Mouse (Mus musculus) left cerebral cortex, postnatal 25 days (tissue): Measurements from ENCODE around the gene Hap1. TPM values are rescaled to one million over a fixed set of nuclear protein-coding genes. Genes with fewer than 3 reads are reported as not detected.

Experiments used
- DNase-seq, 2 experiments: peaks; one replicate each; pipeline ENCODE4 v3.0.0; 2022; ENCODE audit warnings: low spot score in 2 of 2, mixed read lengths in 1 of 2
- intact Hi-C: fragments of 180-260 bp; cut with DNase I; formaldehyde crosslinking; loops from one replicate; pipeline ENCODE4 v1.15.1; 2025
- total RNA-seq, 2 experiments: library from RNA; stranded (reverse); gene quantifications; 2 replicates each; pipeline ENCODE4 v1.2.3; 2021

Hap1 gene
- total RNA-seq, 2 experiments from 2014 or later: 136 to 160 TPM

DNA sequence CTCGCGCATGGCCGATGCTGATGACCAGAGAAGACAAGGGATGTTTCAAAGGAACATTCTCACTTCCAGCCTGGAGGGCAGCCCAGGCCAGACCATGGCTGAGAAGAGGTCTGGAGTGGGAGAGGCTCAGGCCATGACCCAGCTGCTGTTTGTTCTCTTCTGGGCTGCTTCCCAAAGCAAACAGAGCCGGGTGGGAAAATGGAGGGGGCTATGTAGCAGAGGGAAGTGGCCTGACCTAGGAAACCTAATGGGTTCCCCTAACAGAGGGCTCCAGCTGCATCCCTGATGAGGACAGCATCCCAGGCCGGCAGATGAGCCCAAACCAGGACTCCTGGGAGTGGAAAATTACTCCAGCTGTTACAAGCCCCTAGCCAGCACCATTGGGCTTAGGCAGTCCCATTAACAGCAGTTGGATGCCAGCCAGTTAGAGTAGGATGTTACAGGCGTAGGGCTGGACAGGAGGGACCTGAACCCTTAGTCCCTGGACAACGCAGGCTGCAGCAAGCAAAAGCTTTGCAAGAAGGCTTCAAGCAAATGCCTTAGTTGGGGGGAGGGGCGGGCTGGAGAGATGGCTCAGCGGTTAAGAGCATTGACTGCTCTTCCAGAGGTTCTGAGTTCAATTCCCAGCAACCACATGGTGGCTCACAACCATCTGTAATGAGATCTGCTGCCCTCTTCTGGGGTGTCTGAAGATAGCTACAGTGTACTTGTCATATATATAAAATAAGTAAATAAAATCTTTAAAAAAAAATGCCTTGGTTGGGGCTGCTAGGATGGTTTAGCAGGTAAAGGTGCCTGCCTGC, 35.4 kb upstream of the Hap1 start:
- intact Hi-C loops: no loop called here

DNA sequence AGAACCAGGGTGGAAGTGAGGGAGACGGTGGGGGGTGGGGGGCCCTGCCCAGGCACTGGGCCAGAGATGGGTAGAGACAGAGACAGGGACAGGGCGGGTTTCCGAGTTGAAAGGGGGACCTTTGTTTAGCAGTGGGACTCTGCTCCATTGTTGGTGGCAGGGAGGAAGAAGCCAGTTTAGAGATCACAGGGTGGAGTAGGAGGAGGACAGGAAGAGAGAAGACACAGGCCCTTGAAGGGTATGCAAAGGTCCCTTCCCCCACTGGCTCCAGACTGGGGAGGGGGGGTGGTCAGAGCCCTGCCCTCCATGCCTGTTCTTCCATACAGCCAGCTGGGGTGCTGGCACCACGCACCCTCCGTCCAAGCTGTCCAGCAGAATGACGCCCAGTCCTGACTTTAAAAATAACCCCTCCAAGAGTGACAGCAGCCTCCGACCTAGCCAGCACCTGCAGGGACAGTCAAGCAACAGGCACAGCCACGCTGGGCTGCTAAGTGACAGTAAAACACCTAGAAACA, 34.1 kb upstream of the Hap1 start:
- DNase-seq: no peak
- intact Hi-C loops: no loop called here

More for the DNA sequence above, 35.4 kb upstream of the Hap1 start:
- peak in 1 of 2 experiments; percentile 47 for DNase-seq

DNA sequence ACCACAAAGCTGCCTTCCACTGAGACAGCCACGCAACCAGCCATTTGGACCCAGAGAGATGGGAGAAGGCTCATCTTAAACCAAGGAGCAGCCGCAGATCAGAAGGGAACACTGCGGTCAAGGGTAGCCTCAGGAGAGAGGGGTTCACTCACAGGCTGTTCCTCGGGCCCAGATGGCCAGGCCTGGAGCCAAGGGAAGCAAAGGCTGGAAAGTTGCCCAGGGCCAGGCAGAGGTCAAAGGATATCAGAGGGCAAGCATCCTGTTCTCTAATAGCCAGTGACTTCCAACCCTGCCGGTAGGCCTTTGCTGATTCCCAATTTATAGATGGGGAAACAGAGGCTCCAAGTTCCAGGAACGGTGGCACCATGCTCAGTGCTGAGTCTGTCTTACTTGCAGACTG, 32.7 kb upstream of the Hap1 start:
- intact Hi-C loops: no loop called here
- no peak for DNase-seq

DNA sequence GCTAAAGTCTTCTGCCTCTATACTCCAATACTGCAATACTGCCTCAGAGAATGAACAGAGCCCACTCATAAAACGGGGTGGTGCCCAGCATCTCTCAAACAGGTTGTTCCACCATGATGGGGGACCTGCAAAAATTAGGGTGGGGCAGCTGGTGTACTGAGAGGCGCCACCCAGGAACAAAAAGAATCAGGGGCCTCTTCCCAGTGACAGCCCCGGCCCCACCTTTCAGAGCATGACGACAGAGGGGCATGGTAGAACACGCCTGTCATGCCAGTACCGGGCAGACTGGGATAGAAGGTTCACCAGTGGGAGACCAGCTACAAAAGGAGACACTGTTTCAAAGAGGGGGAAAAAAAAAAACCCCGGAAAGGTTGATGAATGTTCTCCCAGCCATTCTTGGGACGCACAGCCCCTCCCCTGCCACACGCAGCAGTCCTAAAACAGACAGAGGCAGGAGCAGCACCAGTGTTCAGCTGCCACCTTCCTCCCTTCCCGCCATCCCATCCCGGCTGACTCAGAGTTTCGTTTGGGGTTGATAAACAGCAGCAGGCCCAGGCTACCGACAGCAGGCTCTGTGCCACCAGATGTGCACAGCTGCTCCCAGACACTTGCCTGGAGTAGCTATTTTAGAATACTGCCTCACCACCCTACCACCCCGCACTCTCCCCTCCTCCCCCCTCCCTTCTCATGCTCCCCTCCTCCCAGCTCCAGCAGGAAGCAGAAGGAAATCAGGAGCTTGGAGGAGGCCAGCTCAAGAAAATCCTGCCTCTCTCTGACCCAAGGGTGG, 31.9 kb upstream of the Hap1 start:
- peak in 1 of 2 experiments; percentile 59 for DNase-seq
- intact Hi-C loops: no loop called here

DNA sequence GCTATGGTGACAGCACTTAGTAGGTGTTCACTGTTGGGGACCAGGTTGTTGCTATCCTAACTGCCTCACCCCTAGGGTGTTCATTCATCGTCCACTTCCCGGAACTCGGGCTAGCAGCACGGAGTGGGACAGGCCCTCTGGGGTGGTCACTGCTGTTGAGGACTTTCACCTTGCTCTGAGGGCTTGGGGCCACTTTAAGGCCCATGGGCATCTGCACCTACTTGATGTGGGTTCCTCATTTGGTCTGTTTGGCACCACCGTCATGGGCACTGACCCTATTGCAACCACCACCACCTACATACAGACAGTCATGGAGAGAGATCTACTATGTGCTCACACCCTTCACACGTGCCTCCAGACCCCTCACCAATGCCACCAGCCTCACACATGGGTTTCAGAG, 31.2 kb upstream of the Hap1 start:
- intact Hi-C loops: no loop called here
- DNase-seq: no peak

DNA sequence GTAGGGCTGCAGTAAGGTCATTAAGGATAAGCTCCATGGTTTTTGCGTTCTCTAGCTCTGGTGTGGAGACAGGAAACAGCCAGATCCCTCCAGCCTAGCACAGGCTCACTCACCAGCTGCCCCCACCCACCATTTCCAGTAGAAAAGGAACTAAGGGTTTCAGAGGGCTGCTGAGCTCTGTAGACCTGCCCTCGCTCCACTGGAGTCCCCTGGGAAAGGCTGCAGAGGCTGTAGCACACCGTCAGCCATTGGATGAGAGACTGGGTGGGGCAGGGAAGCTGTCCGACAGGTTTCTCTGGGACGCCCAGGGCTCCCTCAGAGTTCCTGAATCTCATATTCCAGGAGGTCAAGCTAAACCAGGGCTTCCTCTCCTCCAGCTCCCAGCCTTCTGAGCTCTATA, 30.7 kb upstream of the Hap1 start:
- intact Hi-C loops: no loop called here
- DNase-seq: no peak

DNA sequence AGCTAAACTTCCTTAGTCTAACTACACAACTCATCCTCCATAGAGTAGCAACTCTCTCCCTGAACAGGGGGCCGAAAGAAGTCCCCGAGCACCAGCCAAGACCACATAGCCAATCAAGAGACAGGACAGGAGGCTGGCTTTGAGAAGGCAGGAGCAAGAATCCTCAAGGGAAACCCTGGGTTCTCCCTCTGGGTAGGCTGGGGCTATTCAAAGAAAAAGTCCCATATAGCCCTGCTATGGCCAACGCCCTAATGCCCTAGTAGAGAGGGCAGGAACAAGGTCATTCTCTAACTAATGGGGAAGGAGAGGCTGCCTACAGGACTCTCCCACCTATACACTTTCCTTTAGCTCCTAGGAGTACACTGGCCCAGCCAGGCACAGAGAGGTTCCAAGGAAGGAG, 29.1 kb upstream of the Hap1 start:
- intact Hi-C loops: no loop called here
- no peak for DNase-seq

DNA sequence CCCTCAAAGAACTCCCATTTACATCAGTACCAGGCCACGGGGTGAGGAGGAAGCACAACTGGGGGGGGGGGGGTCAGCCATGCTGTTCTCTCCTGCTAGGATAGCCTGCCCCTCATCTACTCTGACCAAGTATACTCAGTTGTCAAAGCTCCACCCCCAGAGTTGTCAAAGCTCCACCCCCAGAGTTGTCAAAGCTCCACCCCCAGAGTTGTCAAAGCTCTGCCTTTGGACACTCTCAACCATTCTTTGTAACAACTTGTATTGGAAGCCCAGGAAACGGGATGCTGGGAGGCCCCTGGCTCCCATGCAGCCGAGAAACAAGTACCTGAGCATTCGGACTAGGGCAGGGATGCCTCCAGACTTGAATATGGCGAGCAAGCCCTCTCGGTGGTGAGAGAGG, 26.8 kb upstream of the Hap1 start:
- no peak for DNase-seq
- intact Hi-C loops: no loop called here

DNA sequence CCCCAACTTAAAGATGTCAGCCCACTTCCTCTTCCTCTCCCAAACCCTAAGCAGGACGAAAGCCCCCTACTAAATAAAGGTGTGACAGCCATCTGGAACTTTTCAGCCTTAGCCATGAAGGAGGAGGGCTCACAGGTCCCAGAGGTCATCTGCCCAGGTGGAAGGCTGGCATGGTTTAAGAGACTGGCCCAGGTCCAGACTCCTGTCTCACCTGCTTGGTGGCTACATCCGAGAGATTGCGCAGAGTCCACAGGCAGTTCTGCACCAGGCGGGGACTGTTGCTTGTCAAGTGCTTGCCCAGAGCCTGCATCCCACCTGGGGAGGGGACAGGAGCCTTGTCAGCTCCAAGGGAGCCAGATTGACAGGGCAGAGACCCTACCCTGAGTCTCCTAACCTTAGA, 23.4 kb upstream of the Hap1 start:
- intact Hi-C loops: no loop called here
- no peak for DNase-seq

DNA sequence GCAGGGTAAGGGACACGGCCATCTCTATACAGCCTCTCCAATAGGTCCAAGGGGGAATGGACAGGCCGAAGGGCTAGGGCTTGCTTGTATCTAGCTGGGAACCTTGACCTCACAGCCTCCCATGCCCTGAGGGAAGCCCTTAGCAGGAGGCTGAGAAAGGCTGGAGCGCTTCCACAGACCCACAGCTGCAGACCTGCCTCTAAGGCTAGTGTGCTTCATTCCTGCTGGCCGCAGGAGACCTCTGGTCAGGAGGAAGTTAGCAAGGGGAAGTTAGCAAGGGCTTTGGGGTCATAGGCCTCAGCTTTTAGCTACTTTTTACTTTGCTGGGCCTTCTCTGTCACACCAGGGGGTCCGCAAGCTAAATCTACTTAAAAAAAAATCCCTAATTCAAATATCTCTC, 22.5 kb upstream of the Hap1 start:
- no peak for DNase-seq
- intact Hi-C loops: no loop called here

DNA sequence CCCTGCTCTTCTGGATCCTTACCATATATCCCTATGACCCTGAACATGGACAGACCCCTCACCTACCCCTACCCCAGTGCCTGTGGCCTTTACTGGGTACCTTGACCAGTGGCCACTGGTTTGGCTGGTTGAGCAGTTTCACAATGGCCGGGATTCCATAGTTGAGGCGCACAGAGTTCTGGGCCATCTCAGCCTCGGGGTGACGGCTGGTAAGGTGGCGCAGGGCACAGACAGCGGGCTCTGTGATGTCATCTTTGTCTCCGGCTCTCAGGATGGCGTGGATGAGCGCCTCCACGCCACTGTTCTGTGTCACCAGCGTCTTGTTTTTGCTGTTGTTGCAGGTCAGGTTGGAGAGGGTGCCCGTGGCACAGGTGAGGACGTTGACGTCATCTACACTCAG, 22.1 kb upstream of the Hap1 start:
- intact Hi-C loops: no loop called here
- no peak for DNase-seq

DNA sequence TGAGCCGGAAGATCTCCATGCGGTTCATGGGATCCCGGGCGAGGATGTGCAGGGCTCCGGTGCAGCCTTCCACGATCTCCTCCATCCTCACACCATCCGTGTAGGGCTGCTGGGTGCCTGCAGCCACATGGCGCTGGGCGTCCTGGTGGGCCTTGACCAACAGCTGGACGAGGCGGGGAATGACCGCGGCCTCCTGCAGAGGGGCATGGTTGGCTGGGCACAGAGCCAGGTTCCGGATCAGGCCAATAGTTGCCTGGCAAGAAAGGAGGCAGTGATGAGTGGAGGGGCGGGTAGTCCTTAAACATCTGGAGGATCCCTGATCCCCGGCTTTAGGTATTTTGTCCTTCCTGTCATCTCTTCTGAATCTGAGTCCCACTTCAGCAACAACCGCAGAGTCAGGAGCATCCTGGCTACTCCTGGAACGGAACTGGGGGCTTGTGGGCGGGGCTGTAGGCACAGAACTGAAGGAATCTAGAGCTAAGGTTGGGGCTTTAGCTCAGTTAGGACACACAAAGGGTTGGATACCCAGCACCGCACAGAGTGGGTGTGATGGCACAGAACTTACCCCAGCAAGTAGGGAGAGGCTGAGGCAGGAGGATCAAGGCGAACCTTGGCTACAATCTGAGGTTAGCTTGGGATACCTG, 20.9 kb upstream of the Hap1 start:
- intact Hi-C loops: no loop called here
- no peak for DNase-seq

DNA sequence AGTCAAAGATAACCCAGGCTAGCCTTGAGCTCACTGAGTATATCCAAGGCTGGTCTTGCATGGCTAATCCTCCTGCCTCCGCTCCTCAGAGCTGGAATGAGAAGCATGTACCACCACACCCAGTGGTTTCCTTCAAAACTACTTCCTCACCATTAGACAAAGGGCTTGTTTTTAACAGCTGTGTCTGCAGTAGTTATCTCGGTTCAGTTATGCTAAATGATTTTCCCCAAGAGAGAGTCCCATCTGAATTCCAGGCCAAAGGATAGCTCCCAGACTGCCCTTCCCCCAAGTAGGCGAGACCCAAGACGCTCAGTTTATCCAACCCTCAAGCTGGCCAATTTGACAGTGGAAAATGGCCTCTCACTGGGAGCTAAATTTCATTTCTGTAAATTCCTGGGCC, 20.1 kb upstream of the Hap1 start:
- intact Hi-C loops: no loop called here
- no peak for DNase-seq

DNA sequence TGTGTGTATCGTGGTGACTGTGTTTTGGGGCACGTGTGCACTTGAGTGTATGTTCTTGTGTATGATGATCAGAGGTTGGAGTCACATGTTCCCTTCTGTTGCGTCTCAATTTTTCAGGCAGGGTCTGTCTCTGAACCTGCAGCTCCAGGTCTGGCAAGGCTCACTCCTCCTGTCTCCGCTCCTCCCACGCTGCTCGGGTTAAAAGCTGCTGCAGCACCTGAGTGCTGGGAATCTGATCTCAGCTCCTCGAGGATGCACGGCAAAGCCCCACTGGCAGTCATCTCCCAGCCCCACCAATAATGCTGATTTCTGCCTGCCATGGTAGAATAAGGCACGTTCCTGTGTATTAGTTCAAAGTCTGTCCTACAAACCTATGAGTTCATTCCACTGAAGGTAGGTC, 19.2 kb upstream of the Hap1 start:
- DNase-seq: no peak
- intact Hi-C loops: no loop called here

DNA sequence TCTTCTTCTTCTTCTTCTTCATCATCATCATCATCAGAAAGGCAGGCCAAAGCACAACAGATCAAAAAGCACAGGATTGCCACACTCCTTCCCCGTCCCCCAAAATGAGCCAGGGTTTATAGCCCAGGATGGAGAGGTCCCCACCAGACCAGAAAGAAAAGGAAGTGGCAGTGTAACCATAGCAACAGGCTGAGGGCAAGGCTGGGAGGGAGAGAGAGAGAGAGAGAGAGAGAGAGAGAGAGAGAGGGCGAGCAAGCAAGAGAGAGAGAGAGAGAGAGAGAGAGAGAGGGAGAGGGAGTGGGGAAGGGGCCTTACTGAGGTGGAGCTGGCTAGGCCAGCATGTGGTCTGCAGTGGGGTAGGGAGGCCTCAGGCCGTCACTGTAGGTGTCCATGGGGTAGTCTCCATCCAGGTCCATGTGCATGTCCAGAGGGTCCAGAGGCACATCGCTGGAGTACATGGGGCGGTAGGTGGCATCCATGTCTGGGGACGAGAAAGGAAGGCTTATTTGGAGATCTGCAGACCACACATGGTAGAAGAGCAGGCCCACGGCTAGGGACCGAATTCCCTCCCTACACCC, 16.1 kb upstream of the Hap1 start:
- intact Hi-C loops: no loop called here

DNA sequence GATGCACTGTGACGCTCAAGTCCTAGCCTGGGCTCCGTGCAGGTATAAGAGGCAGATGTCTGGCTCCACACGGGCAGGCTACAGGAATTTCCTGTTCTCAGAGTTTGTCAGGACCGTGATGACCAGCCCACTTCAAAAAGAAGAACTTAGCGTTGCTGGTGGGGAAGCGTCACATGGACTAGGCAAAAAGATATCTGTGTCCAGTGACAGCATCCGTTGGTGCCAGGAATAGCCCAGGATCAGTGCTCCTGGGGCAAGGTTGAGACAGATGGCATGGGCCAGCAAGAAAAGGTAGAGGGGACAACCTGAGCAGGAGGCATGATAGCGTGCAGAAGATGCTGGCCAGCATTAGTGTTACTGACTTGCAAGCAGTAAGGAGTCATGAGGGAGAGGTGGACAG, 13.9 kb upstream of the Hap1 start:
- no peak for DNase-seq
- intact Hi-C loops: no loop called here

More for the DNA sequence above, 16.1 kb upstream of the Hap1 start:
- DNase-seq: no peak

DNA sequence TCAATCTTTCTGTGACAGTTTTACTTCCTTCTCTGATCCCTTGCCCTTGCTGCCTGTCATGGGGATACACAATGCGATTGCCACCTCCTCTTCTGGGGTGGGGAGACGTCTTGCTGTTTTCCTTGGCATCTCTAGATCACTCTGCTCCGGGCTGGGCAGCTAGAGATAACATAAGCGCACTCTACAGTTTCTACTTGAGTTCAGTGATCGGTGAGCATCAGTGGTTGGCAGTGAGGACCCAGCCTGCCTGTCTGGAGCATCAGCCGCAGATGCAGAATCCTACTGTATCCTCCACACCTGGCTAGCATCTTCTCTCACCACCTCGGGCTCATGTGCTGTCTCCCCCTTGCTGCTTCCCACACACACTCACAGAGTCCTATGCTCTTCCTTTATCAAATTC, 13.2 kb upstream of the Hap1 start:
- intact Hi-C loops: no loop called here
- no peak for DNase-seq

DNA sequence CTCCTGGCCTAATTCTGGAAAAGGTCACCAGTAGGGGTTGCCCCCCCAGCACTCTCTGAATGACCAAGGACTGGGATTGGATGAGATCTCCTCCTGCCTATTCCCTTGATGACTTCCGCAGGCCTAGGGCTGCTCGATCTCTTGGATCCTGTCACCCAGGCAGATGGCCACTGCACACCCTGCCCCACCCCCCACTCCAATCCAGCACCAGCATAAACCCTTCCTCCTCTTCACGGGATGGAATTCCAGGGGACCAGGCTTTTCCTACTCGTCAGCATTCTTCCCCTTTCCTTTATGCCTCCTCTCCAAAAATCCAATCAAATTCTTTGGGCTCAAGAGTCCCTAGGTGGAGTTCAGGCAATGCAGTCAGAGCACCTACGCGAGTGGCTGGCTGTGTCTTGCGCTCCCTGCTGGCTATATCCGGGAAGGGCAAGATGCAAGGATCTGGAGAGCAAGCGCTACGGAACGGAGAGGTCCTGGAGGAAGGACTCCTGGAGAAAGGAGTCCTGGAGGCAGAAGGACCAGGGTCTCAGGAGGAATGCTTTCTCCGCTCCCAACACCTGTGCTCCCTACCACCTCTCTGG, 7.1 kb upstream of the Hap1 start:
- DNase-seq: peak; percentile 60 to 69
- intact Hi-C loops: loop anchor here (1.0 to 2.0 kb wide), 2 partner anchors 45 to 110 kb away; partner anchors contain the start of gene Klhl11

DNA sequence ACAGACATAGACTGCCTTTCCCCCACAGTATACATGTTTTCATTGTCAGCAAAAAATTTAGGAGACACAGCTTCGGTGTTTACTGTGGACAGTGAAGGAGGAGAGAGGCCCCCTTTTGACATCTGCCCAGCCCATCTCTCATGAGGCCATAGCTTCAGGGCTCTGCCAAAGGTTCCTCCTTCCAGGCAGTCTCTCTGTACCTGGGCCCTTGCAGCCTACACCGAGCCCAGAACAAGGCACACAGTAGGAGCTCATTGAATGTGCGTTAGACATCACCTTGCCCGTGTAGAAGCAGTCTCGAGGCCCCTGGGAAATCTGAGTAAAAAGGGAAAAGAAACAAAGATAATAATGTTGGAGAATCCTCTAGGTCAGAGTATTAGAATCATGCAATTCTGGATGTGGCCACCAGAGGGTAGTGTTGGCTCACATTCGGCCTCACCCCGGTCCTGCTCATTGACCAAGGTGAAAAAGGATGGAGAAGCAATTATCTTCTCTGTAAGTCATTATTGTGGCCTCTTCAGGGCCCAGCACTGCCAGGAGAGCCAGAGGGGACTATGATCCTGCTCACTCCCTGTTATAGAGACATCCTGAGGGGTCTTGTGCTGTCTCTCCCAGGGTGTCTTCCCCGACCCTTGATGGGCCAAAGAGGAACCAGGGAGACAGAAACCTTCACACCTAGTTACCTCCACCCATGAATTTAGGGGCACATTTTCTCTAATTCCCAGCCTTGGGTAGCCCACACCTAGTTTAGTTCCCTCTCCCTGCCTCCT, 6.5 kb upstream of the Hap1 start:
- intact Hi-C loops: loop anchor here (1.0 to 2.0 kb wide), 2 partner anchors 46 to 110 kb away; partner anchors contain the start of gene Klhl11
- peak; percentile 73 to 82 for DNase-seq
